27 mouse cellular contexts compared by ENCODE assay signal in genomic region chr1:13442366-13442765, GRCm38 (mm10).
"Had no signal": no experiment of that assay in that cellular context is flagged by ENCODE, and none has a peak within 500 bp of the region (broad histone marks: within the 10 kb centered on the region; RNA-seq: fewer than 3 reads in every experiment).

No protein-coding gene starts in this region.

- H3K36me3 ChIP-seq: heart, embryonic 13.5 days; heart, embryonic 15.5 days; hindbrain, embryonic 13.5 days; hindbrain, embryonic 15.5 days; limb, embryonic 12.5 days; liver, embryonic 13.5 days; liver, embryonic 15.5 days had no signal

- H3K4me3 ChIP-seq: heart, adult 2 months; heart, embryonic 13.5 days; heart, embryonic 15.5 days; hindbrain, embryonic 13.5 days; hindbrain, embryonic 15.5 days; limb, embryonic 12.5 days; liver, embryonic 13.5 days; liver, embryonic 15.5 days had no signal

- ATAC-seq: hindbrain, postnatal 0 days; intestine, postnatal 0 days; liver, postnatal 0 days had no signal

- H3K27ac ChIP-seq: heart, adult 2 months; heart, embryonic 13.5 days; heart, embryonic 15.5 days; hindbrain, embryonic 13.5 days; hindbrain, embryonic 15.5 days; hindbrain, postnatal 0 days; limb, embryonic 12.5 days; liver, embryonic 13.5 days; liver, embryonic 15.5 days had no signal

- H3K27me3 ChIP-seq: heart, embryonic 13.5 days; heart, embryonic 15.5 days; hindbrain, embryonic 13.5 days; hindbrain, embryonic 15.5 days; limb, embryonic 12.5 days; liver, embryonic 13.5 days; liver, embryonic 15.5 days had no signal

- H3K9ac ChIP-seq: heart, embryonic 13.5 days; heart, embryonic 15.5 days; hindbrain, embryonic 13.5 days; hindbrain, embryonic 15.5 days; limb, embryonic 12.5 days; liver, embryonic 13.5 days; liver, embryonic 15.5 days; liver, postnatal 0 days had no signal

- DNase-seq: gastrocnemius, postnatal 14 days; gastrocnemius, postnatal 36 days; heart, adult 11 months; heart, adult 2 months; heart, postnatal 14 days; heart, postnatal 36 days; kidney, adult 18-20 months; kidney, adult 8-10 months; kidney, postnatal 10 days; kidney, postnatal 25 days; kidney, postnatal 4 days; layer of hippocampus, adult 9-11 months; layer of hippocampus, postnatal 36 days; left cerebral cortex, postnatal 4 days; liver; liver, embryonic 13.5 days; liver, postnatal 0 days had no signal

- H3K9me3 ChIP-seq: heart, embryonic 13.5 days; heart, embryonic 15.5 days; hindbrain, embryonic 13.5 days; hindbrain, embryonic 15.5 days; limb, embryonic 12.5 days; liver, embryonic 13.5 days; liver, embryonic 15.5 days had no signal

- H3K4me2 ChIP-seq: heart, embryonic 11.5 days; heart, embryonic 13.5 days; heart, embryonic 15.5 days; hindbrain, embryonic 13.5 days; hindbrain, embryonic 15.5 days; limb, embryonic 12.5 days; liver, embryonic 11.5 days; liver, embryonic 13.5 days; liver, embryonic 15.5 days had no signal

- H3K4me1 ChIP-seq: heart, embryonic 13.5 days; heart, embryonic 15.5 days; hindbrain, embryonic 13.5 days; hindbrain, embryonic 15.5 days; limb, embryonic 12.5 days; liver, embryonic 13.5 days; liver, embryonic 15.5 days had no signal
